Mouse (Mus musculus) frontal cortex, adult (tissue): Measurements from ENCODE around the gene B130006D01Rik.

Source experiments
- ATAC-seq: cut with Nextera tagmentation; 2 replicates; pipeline ENCODE4 v1.9.2; 2017; ENCODE audit warnings: mild to moderate bottlenecking, moderate library complexity, mixed read lengths; ENCODE audit not compliant: low TSS enrichment

Gene B130006D01Rik

GRCm38 (mm10) chr11:95723287-95723686 is at the start of gene B130006D01Rik:
Gene B130006D01Rik, plus strand, starts transcription at chr11:95723587.
- no peak for ATAC-seq

DNA sequence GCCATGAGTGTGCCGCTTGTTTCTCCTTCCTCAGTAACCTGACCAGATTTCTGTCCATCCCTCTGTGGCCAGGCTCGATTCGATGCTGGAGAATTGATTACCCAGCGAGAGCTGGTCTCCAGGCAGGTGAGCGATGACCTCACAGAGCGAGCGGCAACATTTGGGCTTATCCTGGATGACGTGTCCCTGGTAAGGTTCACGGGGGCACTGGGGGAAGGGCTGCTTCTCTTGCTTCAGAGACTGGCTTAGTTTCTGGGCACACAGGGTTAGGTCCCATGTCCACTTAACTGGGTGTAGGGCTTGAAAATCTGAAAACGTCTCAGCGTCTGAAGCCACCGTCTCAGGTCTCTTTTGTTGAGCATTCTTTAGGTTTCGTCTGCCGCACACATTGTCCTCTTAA is 47.9 kb upstream of the B130006D01Rik start:
- no peak for ATAC-seq

GRCm38 (mm10) chr11:95676307-95676706 is 47.1 kb upstream of the B130006D01Rik start:
- no peak for ATAC-seq

DNA sequence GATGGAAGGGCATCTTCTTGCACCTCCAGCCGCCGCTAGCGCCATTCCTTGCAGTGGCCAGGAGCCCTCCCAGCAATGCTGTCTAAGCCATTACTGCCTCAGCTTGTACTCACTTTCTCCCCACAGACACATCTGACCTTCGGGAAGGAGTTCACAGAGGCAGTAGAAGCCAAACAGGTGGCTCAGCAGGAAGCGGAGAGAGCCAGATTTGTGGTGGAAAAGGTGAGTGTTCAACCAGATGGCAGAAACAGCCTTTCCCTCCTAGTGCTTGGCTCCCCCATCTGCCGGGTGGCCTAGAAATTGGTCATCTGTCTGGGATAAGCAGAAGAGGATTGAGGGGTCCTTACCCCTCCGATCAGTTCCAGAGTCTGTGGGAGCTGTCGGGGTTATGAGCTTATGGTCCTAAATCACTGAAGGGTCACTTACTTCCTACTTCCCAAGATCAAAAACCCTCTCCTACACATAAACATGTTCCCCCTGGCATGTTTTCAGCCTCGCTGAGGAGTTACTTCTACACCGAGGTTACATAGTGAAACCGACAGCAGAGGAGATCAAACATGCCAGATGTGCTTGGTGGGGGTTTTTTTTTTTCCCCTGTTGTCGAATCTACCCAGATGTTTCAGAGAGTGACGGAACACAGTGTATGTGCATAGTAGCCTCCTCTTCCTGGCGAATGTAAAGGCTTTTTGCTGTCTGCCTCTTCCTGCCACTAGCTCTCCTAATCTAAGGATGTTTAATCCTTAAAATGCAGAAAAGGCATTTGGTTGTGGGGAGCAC is 45.3 kb upstream of the B130006D01Rik start:
- no peak for ATAC-seq

- no peak for ATAC-seq
Observed at GRCm38 (mm10) chr11:95681995-95682601, 41.3 kb upstream of the B130006D01Rik start.

GRCm38 (mm10) chr11:95682946-95683345 is 40.4 kb upstream of the B130006D01Rik start:
- ATAC-seq = no peak

DNA sequence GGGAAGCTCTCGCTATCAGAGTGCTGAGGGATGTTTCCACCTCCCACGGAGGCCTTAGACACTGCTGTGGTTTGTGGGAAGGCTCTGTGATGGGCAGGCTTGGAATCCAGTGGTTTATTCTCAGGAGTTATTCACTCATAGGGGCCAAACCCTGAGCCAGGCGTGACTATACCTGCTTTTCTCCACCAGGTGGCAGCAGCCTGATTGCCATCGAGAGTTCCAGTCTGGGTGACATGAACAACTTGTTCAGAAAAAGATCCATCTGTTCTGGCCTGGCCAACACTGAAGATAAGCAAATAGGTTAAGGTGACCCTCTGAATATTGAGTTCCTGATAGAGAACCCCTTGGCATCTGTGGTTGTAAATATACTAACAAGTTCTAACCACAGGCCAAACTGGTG is 37.4 kb upstream of the B130006D01Rik start:
- ATAC-seq = peak; percentile 77; the same call in 1 of the 2 replicates

- no peak for ATAC-seq
Observed at GRCm38 (mm10) chr11:95687084-95687656, 36.2 kb upstream of the B130006D01Rik start.

DNA sequence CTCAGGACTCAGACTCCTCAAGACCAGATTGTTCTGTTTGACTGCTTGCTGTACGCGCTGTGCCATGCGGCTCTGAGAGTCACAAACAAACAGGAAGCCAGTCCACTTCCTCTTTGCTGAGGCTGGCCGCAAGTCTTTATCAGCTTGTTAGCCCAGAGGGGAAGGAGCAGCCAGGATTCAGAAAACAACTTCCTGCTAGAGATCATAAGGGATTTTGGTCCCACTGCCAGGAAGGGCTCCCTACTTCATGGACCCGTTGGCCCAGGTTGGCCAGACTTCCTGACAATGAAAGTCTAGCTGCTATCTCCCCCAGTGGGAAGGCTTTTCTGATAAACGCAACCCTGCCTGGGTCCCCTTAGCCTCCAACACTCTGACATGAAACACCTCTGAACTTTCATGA is 34.9 kb upstream of the B130006D01Rik start:
- no peak for ATAC-seq

DNA sequence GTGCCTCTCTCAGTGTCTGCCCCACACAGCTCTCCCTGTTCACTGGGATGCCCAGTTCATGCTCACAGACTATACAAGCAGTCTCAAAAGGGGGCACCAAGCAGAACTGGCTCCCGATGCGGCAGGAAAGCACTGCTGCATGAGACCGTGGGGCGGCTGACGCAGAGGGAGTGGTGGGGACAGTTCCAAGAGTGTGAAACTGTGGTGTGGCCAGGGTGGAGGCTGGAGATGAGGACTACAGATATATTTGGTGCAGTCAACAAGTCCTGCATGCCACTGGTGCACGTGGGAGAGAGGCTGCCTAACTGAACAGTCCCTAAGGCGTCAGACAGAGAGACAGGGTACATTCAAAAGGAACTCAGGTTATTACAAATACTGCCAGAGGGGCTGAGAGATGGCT is 34.4 kb upstream of the B130006D01Rik start:
- peak; percentile 59; the same call in 1 of the 2 replicates for ATAC-seq

GRCm38 (mm10) chr11:95689544-95689943 is 33.8 kb upstream of the B130006D01Rik start:
- no peak for ATAC-seq

DNA sequence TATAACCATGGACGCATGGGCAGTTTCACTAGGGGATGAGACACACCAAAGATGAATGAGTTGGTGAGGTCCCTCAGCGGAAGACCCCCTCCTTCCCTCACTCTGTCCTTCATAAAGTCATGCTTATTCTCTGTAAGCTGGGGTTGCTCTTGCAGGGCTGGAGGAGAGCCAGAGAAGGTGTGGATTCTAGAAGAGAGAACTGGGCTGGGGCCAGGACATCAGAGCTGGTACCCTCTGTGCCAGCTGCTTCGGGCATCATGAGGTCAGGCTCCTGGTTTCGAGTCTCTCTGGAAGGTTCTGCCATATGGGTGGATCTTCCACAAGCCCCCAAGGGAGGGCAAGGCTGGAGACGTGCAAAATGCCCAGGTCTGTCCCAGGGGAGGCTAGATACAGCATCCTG is 24.8 kb upstream of the B130006D01Rik start:
- ATAC-seq = no peak

GRCm38 (mm10) chr11:95700778-95701739 is 22.3 kb upstream of the B130006D01Rik start:
- ATAC-seq = no peak

- ATAC-seq = no peak
Observed at GRCm38 (mm10) chr11:95704032-95704969, 19.1 kb upstream of the B130006D01Rik start.

DNA sequence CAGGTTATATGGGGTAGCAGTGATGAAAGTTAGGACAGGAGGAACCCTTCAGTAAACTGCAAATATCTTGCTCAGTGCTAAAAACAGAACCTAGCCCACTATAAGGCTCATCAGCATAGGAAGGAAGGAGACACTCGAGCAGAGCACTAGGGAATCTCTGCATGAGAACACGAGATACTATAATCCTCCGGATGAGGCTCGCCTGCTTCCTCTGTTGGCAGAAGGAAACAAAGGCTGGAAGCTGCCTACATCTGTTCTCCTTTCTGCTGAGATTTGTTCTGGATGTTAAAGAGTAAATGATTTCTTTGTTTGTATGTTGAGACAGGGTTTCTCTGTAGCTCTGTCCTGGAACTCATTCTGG is 18.4 kb upstream of the B130006D01Rik start:
- ATAC-seq = peak; percentile 82

- ATAC-seq = no peak
Observed at GRCm38 (mm10) chr11:95709534-95710040, 13.8 kb upstream of the B130006D01Rik start.

- no peak for ATAC-seq
Observed at GRCm38 (mm10) chr11:95710478-95710877, 12.9 kb upstream of the B130006D01Rik start.

DNA sequence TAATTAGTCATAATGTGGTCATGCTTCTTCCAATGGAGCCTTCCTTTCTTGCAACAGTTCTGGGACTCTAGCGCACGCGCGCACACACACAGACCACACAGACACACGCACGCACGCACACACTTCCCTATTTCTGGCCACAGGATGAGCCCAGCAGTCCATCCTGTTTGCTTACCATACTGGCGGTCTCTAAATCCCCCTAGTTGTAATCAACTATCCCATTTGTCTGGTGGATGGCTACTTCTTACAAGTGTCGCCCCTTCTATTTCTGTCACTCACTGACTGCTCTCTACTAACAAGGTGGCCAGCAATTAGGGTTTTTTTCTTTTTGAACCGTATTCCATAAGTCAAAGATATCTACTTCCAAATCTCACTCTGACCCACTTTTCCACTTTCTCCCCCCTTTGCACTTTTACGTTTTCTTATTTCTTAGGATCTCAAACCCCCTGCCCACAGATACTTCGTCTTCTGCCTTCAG is 11.3 kb upstream of the B130006D01Rik start:
- 0 out of 2 replicates have a peak, but pooled peaks have one; percentile 18 for ATAC-seq

- peak; percentile 62 for ATAC-seq
Observed at GRCm38 (mm10) chr11:95712563-95713224, 10.7 kb upstream of the B130006D01Rik start, which contains the start of gene Zfp652. Gene Zfp652, plus strand, starts transcription at chr11:95712673.
